Mouse (Mus musculus) heart, adult 8-10 months (tissue): ENCODE data around the gene Kif1c. TPM values are rescaled to one million over a fixed set of nuclear protein-coding genes. Genes with fewer than 3 reads are reported as not detected.

ENCODE experiments used
- DNase-seq: peaks from one replicate; pipeline ENCODE4 v3.0.0; 2022; ENCODE audit warnings: low spot score
- total RNA-seq, 4 experiments: library from RNA; stranded (reverse); gene quantifications; 2 replicates each; pipeline ENCODE4 v1.2.4; 2022

Gene Kif1c
- total RNA-seq, 4 experiments from 2014 or later: 456 to 555 (median 507) TPM

DNA sequence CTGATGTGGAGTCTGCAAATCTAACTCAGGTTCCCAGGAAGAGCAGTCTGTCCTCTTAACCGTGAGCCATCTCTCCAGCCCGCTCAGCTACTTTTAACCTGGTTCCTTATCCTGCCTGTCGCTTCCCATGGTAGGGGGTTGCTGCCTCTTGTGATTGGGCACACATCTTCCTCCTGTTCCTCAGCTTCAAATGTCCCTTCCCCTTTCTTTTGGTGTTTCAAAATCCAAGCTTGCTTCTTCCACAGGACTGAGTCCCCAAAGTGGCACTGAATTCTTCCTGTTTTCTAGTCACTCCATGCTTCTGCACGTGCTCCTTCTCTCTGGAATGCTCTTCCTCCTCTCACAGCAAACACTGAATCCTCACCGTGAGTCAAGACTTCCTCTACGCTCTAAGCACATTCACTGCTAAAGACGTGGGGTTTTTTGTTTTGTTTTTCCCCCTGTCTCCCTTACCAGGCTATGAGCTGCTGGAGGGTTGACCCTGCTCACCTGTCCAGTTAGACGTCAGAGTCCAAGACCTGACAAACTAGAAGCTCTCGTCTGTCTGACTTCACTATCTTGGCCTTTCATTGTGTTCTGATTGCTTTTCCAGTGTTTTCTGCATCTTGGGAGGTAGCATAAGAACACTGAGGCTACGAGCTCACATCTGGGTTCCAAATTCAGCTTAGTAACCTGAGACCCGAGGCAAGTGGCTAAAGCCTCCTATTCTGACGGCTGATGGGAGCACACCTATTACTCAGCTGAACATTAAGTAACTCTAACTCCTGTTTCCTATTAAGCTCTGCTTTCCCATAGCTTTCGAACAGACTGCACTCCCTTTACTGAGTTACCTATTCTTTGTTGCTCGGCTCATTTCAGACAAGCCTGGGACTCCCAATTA, 32.8 kb upstream of the Kif1c start:
- DNase-seq: no peak

DNA sequence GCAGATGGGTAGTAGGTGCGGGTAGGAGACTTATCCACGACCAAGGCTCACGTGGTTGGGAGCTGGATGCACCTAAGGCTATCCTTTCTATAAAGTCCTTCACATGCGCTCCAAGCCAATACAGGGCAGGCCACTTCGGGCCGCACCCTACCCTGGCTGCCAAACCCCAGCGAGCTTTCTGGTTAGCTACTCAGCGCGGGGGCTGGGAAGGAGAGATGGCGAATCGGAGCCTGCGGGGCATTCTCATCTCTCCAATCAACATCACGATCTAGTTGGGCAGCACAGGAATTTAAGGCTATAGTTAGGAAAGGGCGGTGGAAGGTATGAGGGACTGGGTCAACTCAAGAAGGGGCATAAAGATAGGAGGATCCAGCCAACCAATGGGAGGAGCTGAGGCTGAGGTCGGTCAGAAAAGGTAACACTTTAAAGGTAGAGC, 32.0 kb upstream of the Kif1c start:
- no peak for DNase-seq

DNA sequence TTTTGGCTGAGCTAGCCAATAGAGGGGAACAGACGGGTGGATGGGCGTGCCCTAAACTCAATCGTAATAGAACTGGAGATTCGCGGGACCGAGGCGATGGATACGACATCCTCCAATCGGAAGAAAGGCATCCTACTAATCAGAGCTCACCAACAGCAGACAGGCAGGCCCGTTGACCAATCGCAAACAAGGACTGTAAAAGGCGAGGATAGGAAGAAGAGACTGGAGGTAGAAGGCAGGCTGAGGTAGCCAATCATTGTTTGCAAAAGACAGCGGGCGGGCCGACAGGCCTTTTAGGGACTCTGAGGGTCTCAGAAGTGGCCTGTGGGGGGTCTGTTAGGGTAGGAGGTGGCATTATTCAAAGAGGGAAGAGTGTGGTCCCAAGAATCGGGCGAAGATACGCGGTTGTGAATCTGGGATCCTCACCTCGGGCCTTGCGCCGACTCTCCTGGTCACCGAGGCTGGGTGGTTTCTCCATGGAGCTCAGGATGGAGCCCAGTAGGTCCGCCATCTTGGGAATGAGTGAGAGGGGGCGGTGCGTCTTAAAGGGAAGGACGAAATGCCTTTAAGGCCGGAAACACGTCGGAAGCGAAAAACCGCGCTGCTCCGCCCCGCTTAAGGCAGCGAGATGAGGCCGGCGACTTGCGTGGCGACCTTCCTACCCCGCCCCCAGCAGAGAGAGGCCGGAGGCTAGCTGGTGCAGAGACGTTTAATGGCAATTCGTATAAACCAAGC, 31.4 kb upstream of the Kif1c start, which contains the start of gene Spag7:
Gene Spag7, minus strand, starts transcription at position 646 of the 735 bp plus-strand sequence.
- peak; percentile 100 for DNase-seq

DNA sequence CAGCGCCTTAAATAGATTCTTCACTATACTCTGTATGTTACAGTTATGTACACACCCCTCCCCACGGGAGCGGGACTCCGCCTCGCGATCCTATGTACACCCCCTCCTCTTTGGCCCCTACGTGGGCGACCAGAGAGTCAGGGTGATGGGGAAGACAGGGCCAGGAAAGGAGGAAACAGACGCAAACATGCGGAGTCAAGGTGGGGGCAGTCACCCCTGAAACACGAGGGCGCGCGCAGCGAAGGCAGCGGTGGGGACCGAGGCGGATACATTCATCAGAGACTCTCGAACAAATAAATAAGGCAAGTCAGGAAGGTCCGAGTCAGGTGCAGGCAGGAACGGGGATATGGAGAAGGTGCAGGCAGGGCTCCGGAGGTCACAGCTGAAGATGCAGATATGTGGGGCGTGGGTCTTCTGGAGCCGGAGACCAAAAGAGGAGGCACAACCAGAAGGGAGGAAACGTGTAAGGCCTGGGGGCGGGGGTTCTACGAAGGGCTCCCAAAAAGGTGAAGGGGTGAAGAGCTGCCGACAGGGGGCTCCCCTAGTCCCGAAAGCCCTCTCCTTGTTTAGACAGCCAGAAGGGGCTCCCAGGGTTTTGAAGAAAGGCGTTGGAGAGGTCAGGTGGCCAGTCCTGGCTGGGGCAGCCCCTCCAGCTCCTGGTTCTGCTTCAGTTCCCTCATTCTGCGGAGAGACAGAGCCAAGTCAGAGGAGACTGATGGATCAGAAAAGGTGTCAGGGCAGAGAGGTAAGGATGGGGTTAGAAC, 30.6 kb upstream of the Kif1c start:
- DNase-seq: peak; percentile 64

DNA sequence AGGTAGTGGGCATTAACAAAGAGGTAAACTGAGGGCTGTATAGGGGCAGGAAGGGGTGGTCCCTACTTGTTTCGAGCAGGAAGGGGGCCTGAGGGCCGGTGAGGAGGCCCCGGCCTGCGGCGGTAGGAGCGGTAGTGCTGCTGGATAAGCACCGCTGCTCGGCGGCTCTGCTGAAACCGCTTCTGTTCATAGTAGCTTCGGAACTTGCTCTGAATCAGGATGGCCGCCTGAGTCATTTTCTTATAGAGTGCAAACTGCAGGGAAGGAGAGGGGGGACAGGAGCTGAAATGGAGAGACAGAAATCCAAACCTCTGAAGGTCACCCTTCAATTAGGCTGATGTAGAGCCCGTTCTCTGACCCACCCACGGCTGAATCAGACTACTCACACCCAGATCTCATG, 29.9 kb upstream of the Kif1c start:
- no peak for DNase-seq

DNA sequence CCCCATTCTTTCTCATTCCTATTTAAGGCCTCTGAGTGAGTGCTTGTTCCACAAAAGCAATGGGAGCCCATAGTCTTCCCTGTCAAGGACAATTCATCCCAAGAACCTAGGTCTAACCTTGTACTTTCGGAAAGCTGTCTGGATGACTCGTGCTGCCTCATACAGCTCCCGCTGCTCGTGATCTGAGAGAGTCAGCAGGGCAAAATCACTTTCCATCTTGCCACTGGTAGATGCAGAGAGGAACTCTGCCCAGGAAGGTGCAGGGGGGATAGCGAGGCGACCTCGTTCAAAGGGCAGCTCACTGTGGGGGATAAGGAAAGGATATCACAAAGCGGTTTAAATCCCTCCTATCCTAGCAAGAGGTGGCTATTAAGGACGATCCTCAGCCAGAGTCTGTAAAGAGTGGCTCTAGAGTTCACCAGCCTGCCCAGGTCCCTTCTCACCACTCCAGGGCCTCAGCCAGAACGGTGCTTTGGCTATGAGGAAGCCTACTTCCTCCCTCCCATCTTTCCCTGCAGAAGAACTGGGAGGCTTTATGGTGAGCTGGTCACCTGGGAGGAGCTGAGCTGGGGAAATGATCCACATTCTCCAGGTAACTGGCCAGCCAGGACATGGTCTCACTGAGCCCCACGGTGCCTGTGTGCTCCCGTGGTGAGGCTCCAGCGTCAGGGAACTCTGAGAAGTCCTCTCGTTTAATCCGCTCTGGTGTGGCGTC, 28.9 kb upstream of the Kif1c start:
- DNase-seq: no peak

DNA sequence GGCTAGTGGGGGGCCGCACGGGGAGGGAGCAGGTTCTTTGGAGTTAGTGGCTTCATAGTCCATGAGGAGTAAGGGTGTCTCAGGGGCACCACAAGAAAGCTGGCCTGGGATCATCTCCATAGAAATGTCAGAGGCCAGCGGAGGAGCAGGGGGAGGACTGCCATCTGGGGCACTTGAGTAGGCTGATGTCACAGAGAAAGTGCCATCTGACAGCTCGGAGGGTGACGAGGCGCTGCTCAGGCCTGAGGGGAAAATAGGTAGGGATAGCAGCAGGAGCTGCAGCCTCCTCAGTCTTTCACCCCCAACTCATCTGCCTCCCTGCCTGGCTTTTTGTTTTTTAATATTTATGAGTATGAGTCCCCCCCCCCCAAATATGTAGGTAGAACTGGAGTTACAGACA, 26.3 kb upstream of the Kif1c start:
- DNase-seq: no peak

DNA sequence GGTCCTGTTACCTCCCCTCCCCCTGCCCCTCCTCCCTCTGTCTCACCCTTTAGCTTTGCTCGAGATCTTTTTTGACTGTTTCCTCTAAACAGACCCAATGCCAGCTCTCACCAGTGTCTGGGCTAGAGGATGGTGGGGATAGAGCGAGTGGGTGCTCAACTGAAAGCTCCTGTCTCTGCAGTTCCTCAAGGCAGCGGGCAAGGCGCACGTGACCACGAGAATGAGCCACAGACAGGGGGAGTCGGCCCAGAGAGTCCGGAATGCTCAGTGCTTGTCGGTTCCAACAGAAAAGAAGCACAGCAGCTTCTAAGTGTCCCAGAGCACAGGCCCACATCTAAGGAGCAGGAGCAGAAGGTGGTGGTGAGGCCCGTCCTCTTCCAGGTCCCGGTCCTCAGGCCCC, 25.8 kb upstream of the Kif1c start:
- DNase-seq: no peak

DNA sequence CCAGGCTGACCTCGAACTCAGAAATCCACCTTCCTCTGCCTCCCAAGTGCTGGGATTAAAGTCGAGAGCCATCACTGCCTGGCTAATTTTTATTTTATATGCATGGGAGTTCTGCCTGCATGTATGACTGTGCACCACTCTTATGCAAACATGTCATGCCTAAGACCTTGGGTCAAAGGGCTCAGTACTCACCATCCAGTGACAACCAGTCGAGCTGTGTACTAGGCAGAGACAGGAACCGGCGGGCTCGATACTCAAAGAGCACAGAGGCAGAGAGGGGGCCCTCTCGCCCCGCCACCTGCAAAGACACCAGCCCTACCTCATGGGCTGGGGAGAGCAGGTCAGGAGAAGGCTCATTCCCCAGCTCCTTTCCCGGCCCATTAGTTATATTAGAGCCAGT, 22.3 kb upstream of the Kif1c start:
- no peak for DNase-seq

DNA sequence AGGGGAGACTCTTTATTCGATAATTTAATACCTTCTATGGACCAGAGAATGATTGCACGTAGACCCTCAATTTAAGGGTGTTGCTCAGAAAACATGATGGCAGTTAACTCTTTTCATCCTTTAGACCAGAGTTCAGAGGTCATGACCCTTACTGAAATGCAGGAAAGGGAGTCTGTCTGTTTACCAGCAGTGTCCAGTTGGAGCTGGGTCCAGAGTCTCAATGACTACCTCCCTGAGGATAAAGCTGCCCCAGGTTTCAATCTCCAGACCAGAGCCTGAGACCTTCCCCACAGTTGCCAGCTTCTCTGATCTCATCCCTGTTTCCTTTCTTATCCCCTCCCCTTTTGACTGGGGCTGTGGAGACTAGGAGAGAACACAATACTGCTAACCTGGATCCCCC, 21.8 kb upstream of the Kif1c start:
- DNase-seq: no peak

DNA sequence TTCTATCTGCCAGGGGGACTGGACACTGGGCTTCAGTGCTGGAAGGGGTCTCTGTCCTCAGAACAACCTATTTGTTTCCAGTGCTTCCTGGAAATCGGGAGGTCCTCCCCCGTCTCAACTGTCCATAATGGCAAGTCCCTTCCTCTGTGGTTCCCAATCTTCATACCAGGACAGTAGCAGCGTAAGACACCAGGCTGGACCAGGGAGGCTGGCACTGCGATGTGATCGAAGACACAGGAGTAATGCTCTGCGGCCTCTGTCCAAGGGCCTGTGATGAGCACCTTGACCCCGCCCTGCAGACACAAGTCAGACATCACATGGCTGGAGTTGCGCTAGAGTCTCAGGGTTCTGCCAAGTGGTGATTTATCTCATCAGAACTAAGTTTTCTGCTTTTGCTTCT, 21.0 kb upstream of the Kif1c start:
- DNase-seq: no peak

DNA sequence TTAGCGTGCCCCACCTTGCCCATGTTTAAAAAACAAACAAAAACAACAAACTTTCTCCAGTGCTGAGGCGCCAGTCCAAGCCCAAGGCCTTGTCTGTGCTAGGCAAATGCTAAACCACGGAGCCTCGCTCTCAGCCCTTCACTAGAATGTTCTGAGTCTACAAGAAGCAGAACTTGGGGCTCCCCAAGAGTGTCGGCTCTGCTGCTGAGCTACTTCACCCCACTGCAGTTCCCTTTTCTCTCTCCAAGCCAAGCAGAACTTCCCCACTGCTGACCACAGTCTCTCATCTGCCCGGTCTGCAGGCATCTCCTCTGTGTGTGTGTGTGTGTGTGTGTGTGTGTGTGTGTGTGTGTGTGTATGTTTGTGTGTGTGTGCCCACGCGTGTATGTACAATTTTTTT, 20.5 kb upstream of the Kif1c start:
- no peak for DNase-seq

DNA sequence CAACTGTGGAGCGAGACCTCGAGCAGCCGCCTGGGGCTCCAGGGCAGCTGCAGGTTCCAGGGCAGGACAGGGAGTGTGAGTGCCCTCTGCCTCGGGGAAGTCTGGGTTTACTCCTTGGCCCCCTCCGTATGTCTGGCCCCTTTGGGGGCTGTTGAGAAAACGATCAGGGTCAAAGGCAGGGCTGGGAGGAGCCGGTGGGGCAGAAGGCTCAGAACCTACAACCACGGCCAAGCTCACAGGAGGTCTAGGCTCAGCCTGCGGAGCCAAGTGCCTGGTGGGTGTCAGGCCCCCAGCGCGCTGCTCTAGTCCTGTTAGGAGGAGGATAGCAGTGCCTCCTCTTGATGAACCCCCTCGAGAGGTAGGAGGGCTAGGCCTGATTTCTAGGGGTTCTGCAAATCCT, 19.2 kb upstream of the Kif1c start:
- no peak for DNase-seq

DNA sequence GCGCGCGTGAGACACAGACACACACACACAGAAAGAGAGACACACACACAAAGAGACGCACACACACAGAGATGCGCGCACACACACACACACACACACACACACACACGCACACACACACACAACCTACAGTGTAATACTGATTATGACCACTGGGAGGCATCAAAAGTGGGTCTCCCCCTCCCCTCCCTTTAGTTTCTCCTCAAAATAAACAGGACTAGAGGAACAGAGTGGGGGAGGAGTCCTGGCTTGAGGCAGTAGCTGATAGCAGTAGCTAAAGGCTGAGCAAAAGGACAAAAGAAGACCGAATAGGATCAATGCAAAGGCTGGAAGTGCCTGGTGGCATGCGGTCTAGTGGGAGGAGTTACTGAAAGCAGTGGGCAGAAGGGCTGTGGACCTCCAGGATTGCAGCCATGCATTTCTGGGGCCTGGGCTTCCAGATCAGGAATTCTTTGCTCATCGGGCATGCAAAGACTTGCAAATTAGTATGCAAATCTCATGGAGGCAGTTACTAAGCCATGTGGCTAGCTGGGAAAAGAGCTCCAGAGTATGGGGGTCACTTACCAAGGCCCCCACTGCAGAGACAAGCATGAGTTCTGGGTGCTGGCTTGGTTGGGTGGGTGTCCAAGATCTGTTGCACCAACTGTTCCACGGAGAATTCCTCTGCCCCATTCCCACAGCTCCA, 18.3 kb upstream of the Kif1c start:
- no peak for DNase-seq

DNA sequence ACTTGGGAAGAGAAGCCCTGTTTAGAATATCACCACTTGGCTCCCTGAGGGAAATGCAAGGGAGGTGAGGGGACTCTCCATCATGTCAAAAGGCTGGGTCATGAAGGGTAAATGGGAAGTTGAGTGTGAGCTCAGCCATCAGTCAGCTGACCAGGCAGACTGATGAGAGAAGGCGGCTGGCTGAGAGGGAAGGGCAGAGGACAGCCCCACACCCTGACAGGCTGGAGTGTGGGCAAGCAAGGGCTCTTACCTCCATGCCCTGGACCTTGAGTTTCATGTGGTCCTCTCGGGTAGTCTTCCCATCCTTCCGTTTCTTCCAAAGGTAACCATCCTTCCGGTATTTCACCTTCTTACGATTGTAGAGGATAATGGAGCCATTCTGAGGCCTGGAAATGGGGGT, 16.7 kb upstream of the Kif1c start:
- no peak for DNase-seq

DNA sequence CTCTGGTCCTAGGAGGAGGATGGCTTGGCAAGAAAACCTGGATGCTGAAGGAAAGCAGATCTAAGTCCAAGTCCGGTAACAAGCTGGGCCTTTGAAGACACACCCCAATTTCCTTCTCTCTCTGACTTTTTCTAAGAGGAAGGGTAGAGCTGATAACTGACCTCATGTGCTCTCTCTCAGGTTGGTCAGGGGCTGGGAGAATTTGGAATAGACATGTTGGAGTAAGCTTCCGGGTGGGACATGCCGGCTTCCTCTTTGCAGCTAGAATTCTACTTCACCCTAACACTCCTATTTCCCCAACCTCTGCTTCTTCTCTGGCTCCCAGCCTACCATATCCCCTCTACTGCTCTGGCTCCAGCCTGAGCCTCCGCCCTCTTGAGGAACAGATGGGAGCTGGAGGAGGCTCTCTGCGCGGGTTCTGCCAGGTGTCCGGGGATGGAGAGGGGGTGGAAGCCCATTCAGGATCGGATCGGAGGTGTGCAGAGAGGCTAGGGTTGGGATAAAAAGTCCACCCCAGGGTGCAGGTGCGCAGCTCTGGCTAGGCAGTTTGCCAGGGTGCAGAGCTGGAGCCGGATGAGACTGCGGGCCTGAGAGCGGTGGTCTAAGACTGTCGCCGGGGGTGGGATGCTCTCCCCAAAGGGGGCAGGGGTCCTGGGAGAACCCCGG, 13.3 kb upstream of the Kif1c start:
- DNase-seq: no peak

DNA sequence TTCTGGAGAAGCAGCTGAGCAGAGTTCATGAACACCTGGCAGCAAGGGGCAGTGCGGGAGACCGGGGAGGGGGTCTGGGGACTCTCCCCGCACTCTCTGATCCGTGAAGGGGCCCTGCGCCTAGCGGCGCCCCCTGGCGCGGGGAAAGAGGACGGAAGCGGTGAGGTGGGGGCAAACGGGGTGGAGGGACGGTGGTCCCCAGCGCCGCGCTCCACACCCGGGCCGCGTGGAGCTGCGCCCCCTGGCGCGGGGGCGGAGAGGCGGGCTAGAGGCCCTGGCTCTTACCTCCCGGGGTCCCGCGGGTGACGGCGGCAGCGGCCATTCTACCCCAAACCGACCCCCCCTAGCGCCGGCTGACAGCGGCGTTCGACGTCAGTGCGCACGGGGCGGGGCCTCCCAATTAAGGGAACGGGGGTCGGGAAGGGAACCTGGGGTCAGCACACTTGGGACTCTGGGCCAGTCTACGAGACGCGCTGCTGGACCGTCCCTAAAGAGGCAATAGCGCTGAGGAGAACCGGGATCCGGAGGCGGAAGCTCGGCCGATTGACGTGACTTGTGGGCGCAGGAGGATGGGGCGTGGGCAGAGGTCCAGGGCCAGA, 12.6 kb upstream of the Kif1c start, which contains the start of gene Camta2:
Gene Camta2, minus strand, starts transcription at position 505 of the 599 bp plus-strand sequence.
- DNase-seq: peak; percentile 92

DNA sequence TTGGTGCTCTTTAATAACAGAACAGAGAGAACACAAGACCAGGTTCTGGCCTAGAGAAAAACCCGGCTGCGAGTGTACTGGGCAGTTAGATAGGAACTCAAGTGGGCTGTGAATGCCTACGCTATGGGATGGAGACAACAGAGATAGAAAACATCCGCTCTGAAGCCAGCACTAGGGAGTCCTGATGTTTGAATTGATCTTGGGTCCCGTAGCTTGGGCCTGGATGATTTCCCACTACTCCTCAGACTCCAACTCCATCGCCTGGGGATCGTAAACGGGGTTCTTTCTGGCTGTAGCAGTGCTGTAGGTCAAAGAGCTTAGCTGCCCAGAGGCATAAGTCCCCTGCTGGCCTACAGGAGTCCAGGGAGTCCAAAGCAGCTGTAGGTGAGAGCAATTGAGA, 12.0 kb upstream of the Kif1c start:
- DNase-seq: no peak

DNA sequence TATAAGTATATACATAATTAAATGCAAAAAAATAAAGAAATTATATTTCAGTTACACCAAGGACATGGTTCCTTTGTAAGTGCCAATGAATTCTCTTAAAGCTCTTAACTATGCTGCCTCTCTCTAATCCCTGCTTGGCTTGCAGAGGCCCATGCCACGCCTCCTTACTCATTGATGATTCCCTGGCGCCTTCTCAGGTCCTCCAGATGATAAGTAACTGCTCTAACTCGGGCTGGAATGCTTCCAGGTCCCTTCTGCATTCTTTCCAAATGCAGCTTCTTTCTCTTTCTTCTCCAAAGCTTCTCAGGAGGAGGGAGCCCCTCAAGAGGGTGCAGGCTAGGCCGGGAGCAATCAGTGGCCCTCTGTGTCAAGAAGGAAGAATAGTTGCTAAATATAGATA, 10.8 kb upstream of the Kif1c start:
- DNase-seq: no peak

DNA sequence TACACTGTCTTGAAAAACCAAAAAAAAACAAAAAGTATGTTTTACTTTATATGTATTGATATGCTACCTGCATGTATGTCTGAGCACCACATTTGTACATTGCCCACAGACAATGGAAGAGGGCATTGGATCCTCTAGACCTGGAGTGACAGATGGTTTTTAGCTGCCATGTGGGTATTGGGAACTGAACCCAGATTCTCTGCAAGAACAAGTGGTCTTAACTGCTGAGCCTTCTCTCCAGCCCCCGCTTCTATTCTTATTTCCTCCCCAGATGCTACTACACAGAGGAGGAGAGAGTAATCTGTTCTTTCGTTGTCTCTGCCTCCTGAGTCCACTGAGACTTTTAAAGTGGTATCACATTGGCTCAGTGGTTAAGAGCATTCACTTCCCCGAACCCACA, 6.8 kb upstream of the Kif1c start:
- no peak for DNase-seq
